Mouse (Mus musculus) forebrain, embryonic 10.5 days (tissue): Measurements from ENCODE around the gene Fbxo27. TPM values are rescaled to one million over a fixed set of nuclear protein-coding genes. Genes with fewer than 3 reads are reported as not detected.

Experiments
- DNase-seq: peaks from one replicate; pipeline ENCODE4 v3.0.0-alpha.2; 2017; ENCODE audit warnings: low spot score; ENCODE audit errors: extremely low spot score
- H3K27ac ChIP-seq: fragments of 300-500 bp; sonication (generic); 2 replicates; pipeline ENCODE4 v1.5.1; 2016; ENCODE audit warnings: mild to moderate bottlenecking
- H3K27me3 ChIP-seq: fragments of 300-500 bp; sonication (generic); 2 replicates; pipeline ENCODE4 v1.6.1; 2016; ENCODE audit warnings: mild to moderate bottlenecking; ENCODE audit not compliant: poor library complexity, severe bottlenecking
- H3K36me3 ChIP-seq: fragments of 300-500 bp; sonication (generic); replicated peaks from 2 replicates; pipeline ENCODE4 v1.6.1; 2016; ENCODE audit warnings: mild to moderate bottlenecking, moderate library complexity
- H3K4me1 ChIP-seq: fragments of 300-500 bp; sonication (generic); 2 replicates; pipeline ENCODE4 v1.6.1; 2016
- H3K4me3 ChIP-seq: fragments of 300-500 bp; sonication (generic); 2 replicates; pipeline ENCODE4 v1.5.1; 2016; ENCODE audit warnings: mild to moderate bottlenecking, moderate library complexity
- H3K9me3 ChIP-seq: fragments of 300-500 bp; sonication (generic); 2 replicates; pipeline ENCODE4 v1.6.1; 2016; ENCODE audit warnings: mild to moderate bottlenecking, moderate library complexity
- whole genome bisulfite sequencing: fragments of 180-500 bp; shearing (Covaris S2); methylation state at CpG from one replicate; pipeline ENCODE4 v1.1.7; 2016; 5-methylcytosine and 5-hydroxymethylcytosine counted together
- polyA plus RNA-seq: library from polyadenylated mRNA; unstranded; fragments of >200 nt; fragmentation: Nextera tagmentation; extraction: Ambion mirVana; gene quantifications from 2 replicates; pipeline ENCODE4 v1.2.1, GENCODE M21; 2016

Fbxo27 gene
- polyA plus RNA-seq, 1 experiment from 2014 or later = 6.4 TPM

GRCm38 (mm10) chr7:28714667-28715066 lies 22.0 kb downstream of the Fbxo27 start:
- H3K27me3 ChIP-seq = peaks cover 14% of the 10 kb centered on the region
- peaks cover 24% of the 10 kb centered on the region for H3K4me1 ChIP-seq
- H3K27ac ChIP-seq = no peak overlapping the region
- H3K9me3 ChIP-seq = no peaks in the 10 kb centered on the region
- WGBS = 89% methylated on average over 5 of the region's 5 CpGs
- H3K36me3 ChIP-seq = no peaks in the 10 kb centered on the region
- DNase-seq = no peak
- H3K4me3 ChIP-seq = no peak overlapping the region

DNA sequence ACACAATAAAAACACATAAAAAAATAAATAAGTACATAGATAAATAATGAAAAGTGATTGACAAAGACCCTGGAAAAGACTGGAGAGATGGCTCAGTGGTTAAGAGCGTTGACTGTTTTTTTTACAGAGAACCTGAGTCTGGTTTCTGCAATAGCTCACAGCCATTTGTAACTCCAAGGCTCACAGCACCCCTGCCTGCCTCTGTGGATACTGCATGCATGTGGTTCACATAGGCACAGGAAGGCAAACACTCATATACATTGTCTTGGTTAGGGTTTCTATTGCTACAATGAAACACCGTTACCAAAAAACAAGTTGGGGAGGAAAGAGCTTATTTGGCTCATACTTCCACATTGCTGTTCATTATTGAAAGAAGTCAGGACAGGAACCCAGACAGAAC lies 22.9 kb downstream of the Fbxo27 start:
- H3K9me3 ChIP-seq = no peaks in the 10 kb centered on the region
- H3K27ac ChIP-seq = no peak overlapping the region
- no peak for DNase-seq
- H3K27me3 ChIP-seq = peaks cover 14% of the 10 kb centered on the region
- peaks cover 24% of the 10 kb centered on the region for H3K4me1 ChIP-seq
- no peaks in the 10 kb centered on the region for H3K36me3 ChIP-seq
- WGBS = 96% methylated on average over 2 of the region's 2 CpGs
- peak overlapping the region; percentile 63; the same call in 1 of the 2 replicates for H3K4me3 ChIP-seq

DNA sequence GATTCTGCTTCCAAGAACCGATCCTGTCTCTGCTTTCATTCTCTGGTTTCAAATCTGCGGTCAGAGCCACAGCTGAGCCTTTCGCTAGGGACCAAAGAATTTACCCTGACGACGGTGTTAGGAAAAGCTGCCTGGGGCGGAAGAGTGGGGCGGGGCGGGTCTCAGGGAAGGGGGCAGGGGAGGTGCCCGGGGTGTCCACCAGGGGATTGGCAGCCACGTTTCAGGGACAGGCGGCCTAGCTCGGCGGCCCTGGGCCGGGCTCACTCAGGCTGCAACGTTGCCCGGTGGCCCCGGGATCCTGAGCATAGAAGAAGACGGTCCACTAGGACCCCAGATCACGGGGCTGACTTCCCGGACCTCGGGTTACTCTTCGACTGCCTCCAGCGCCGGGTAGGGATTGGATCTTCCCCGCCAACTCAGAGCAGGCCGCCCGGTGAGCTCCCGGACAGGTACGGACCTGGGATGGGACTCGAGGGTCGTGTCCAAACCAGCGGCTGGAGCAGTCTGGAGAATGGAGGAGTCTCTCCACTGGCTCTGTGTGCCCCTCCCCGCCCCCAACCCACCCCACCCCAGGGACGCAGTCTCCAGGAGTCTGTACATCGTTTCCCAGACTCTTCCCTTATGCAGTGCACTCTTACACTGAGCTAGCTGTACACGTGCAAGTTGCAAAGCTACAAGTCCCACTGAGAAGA lies 24.1 kb downstream of the Fbxo27 start, which contains the start of gene Fbxo17:
TSS of gene Fbxo17 (plus strand) at position 215 of the 692 bp plus-strand sequence.
- Histone ChIP-seq H3K27me3 (peaks cover 14% of the 10 kb centered on the region), H3K4me3 (peak within 1 kb of the TSS; percentile 63), H3K4me1 (peaks cover 24% of the 10 kb centered on the region), H3K36me3 (no peaks in the 10 kb centered on the region), H3K27ac (peak within 1 kb of the TSS; percentile 84), H3K9me3 (no peaks in the 10 kb centered on the region)
- DNase-seq = peak; percentile 75
- WGBS = 2% methylated on average over 36 of the region's 36 CpGs

DNA sequence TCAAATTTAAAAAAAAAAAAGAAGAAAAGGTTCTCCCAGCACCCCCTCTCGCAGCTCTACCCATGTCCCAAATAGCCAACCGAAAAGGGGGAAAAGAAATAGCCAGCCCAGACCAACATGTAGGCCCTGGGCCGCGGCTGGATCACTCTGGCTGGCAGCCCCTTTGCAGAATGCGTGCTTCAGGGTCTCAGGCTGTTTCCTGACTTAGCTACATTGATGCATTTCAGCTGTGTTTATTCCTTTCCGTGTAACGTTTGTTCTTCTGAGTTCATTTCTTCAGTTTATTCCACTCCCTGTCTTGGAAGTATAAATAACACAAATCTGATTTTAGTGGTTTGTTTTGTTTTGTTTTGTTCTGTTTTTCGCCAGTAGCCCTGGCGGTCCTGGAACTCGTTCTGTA lies 25.1 kb downstream of the Fbxo27 start:
- H3K27ac ChIP-seq = no peak overlapping the region
- H3K36me3 ChIP-seq = no peaks in the 10 kb centered on the region
- peak overlapping the region; percentile 63; the same call in 1 of the 2 replicates for H3K4me3 ChIP-seq
- no peak for DNase-seq
- H3K4me1 ChIP-seq = peaks cover 24% of the 10 kb centered on the region
- WGBS = 91% methylated on average over 10 of the region's 10 CpGs
- H3K9me3 ChIP-seq = no peaks in the 10 kb centered on the region
- H3K27me3 ChIP-seq = peaks cover 14% of the 10 kb centered on the region

DNA sequence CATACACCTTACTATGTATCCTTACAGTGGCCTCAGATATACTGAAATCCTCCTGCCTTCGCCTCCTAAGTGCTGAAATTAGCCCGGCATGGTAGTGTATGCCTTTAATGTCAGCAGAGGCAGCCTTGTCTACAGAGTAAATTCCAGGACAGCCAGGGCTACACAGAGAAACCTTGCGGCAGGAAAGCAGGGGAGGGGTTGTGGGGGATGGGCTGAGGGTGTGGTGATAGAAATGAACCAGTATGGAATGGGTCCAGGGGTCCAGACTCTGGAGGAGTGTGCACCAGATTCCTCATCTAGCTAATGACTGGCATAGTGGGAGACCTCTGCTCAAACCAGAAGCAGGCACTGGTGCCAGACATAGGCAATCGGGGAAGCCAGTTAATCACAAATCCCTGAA lies 26.5 kb downstream of the Fbxo27 start:
- H3K9me3 ChIP-seq = no peaks in the 10 kb centered on the region
- H3K4me1 ChIP-seq = peaks cover 20% of the 10 kb centered on the region
- H3K27me3 ChIP-seq = peaks cover 14% of the 10 kb centered on the region
- WGBS = 67% methylated on average over 4 of the region's 4 CpGs
- H3K4me3 ChIP-seq = no peak overlapping the region
- peaks cover under 1% of the 10 kb centered on the region for H3K36me3 ChIP-seq
- no peak for DNase-seq
- H3K27ac ChIP-seq = no peak overlapping the region

- Histone ChIP-seq H3K9me3 (no peaks in the 10 kb centered on the region), H3K4me1 (peaks cover 20% of the 10 kb centered on the region), H3K27ac (no peak overlapping the region), H3K4me3 (no peak overlapping the region), H3K36me3 (peaks cover 5% of the 10 kb centered on the region), H3K27me3 (peaks cover 14% of the 10 kb centered on the region)
- no peak for DNase-seq
- 80% methylated on average over 2 of the region's 2 CpGs for WGBS
Measured at GRCm38 (mm10) chr7:28719650-28720049, 27.0 kb downstream of the Fbxo27 start.

DNA sequence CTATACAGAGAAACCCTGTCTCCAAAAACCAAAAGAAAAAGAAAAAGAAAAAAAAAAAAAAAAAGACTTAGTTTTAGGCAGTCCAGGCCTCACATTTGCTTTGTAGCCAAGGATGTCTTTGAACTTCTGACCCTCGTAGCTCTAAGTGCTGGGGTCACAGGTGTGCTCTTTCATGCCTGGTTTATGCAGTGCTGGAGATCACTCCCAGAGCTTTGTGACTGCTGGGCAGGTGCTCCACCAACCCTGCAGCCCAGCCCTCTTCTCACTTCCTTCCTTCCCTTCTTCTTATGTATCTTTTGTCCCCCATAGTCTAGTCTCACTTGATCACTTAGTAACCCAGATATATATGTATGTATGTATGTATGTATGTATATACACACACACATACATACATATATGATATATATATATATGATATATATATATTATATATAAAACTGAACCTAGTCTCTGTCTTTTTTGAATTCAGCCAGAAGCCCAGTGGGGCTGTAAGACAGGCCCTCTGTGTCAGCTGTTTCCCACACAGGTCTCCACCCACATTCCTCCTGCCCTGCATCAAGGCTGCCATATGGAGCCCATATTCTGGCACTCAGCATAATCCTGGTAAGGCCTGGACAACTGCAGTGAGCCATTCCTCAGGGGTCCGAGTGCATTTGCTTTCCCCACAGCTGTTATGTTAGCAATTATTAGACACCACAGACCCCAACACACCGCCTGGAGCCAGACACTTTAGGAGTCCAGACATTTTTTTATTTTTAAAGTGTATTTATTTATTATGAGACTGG lies 28.3 kb downstream of the Fbxo27 start:
- 82% methylated on average over 3 of the region's 3 CpGs for WGBS
- Histone ChIP-seq H3K36me3 (peaks cover 9% of the 10 kb centered on the region), H3K4me3 (no peak overlapping the region), H3K27ac (no peak overlapping the region), H3K9me3 (no peaks in the 10 kb centered on the region), H3K27me3 (peaks cover 3% of the 10 kb centered on the region), H3K4me1 (peaks cover 18% of the 10 kb centered on the region)
- no peak for DNase-seq

- peaks cover 9% of the 10 kb centered on the region for H3K4me1 ChIP-seq
- 94% methylated on average over 7 of the region's 7 CpGs for WGBS
- no peak overlapping the region for H3K4me3 ChIP-seq
- H3K27me3 ChIP-seq = no peaks in the 10 kb centered on the region
- no peaks in the 10 kb centered on the region for H3K9me3 ChIP-seq
- DNase-seq = no peak
- no peak overlapping the region for H3K27ac ChIP-seq
- H3K36me3 ChIP-seq = peaks cover 9% of the 10 kb centered on the region
Measured at GRCm38 (mm10) chr7:28722079-28722478, 29.4 kb downstream of the Fbxo27 start.

DNA sequence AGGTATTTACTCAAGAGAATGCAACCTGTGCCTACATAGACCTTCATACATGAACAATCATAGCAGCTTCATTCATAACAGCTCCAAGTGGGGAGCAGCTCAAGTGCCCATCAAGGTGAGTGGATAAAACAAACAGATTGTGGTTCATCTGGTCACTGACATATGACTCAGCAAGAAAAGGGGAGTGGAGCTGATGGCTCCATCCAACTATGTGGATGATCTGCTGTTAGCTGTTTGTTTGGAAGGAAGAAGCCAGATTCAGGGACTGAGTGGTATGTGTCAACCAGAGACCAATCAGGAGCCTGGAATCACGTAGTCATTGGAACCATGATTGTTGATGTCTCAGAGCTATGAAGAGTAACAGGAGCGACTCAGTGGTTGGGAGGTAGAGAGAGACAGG lies 32.0 kb downstream of the Fbxo27 start:
- no peak for DNase-seq
- Histone ChIP-seq H3K4me3 (no peak overlapping the region), H3K27me3 (no peaks in the 10 kb centered on the region), H3K36me3 (peaks cover 9% of the 10 kb centered on the region), H3K9me3 (no peaks in the 10 kb centered on the region), H3K27ac (no peak overlapping the region), H3K4me1 (0 out of 2 replicates have a peak, but pooled peaks cover 3% of the 10 kb centered on the region)
- WGBS = 93% methylated on average over 2 of the region's 2 CpGs

GRCm38 (mm10) chr7:28726600-28726999 lies 34.0 kb downstream of the Fbxo27 start:
- peaks cover 15% of the 10 kb centered on the region for H3K36me3 ChIP-seq
- DNase-seq = peak; percentile 78
- H3K9me3 ChIP-seq = peaks cover 9% of the 10 kb centered on the region
- H3K27me3 ChIP-seq = peaks cover 6% of the 10 kb centered on the region
- H3K4me3 ChIP-seq = peak overlapping the region; percentile 11; the same call in 1 of the 2 replicates
- 0 out of 2 replicates have a peak, but pooled peaks cover 3% of the 10 kb centered on the region for H3K4me1 ChIP-seq
- 11% methylated on average over 14 of the region's 14 CpGs for WGBS
- H3K27ac ChIP-seq = no peak overlapping the region

DNA sequence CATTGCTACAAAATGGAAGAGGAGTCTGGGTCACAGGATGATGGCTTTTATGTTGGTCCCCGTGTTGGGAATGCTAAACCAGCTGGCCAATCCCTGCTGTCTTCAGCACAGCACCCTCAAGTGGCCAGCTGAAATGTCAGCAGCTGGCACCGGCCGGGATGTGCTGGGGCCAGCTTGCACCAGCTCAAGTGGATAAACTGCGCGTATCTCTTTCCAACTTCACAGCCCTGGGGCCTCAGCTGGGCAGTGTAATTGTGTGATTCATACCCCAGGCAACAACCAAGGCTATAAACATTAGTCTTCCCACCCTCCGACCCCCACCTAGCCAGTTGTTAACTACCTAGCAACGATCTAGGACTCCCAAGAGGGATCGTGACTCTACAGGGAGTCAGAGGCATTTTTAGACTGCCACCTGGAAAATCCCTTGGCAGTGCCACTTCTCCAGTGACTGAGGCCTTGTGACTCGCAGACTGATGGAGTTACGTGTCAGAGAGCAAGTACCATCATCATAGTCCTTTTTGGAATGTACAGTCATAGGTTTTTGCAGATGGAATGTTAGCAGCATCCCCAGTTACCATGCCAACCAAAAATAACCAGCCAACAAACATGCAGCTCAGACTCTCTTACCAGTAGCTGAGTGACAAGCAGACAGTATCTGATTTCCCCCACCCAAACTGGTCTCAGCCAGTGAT lies 35.1 kb downstream of the Fbxo27 start:
- WGBS = 64% methylated on average over 10 of the region's 10 CpGs
- Histone ChIP-seq H3K9me3 (peaks cover 12% of the 10 kb centered on the region), H3K36me3 (peaks cover 18% of the 10 kb centered on the region), H3K4me1 (peaks cover 10% of the 10 kb centered on the region), H3K27me3 (peaks cover 17% of the 10 kb centered on the region), H3K27ac (no peak overlapping the region), H3K4me3 (no peak overlapping the region)
- DNase-seq = no peak

DNA sequence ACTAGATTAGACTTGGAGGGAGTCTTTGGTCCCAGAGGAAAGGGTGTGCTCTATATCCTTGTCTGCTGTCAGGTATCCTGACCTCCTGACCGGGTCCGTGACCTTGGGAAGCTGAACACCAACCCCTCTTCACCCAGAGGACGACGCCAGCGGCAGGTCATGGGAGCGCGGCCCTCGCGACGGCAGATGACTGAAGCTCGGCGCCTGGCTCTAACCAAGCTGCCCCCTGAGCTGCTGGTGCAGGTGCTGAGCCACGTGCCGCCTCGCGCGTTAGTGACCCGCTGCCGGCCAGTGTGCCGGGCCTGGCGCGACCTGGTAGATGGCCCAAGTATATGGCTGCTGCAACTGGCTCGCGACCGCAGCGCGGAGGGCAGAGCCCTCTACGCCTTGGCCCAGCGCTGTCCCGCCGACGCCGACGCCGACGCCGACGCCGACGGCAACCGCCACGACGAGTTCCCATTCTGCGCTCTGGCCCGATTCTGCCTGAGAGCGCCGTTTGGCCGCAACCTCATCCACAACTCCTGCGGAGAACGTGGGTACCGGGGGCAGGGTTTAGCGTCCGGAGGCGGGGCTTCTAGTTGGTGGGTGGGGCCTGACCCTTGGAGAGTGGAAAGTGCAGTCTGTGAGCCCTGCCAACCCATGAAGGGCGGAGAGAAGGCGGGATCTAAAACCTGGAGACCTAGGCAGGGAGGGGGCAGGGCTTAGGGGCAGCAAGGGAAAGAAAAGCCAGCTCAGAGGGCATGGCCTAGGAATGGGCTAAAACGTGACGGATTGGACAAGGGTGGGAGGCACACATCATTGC lies 39.9 kb downstream of the Fbxo27 start:
- peaks cover 35% of the 10 kb centered on the region for H3K36me3 ChIP-seq
- H3K4me3 ChIP-seq = peak overlapping the region; percentile 61
- H3K27ac ChIP-seq = peak overlapping the region; percentile 75
- H3K9me3 ChIP-seq = peaks cover 12% of the 10 kb centered on the region
- peaks cover 19% of the 10 kb centered on the region for H3K4me1 ChIP-seq
- H3K27me3 ChIP-seq = peaks cover 17% of the 10 kb centered on the region
- 3% methylated on average over 58 of the region's 58 CpGs for whole genome bisulfite sequencing
- peak; percentile 87 for DNase-seq
